Mouse (Mus musculus) heart, embryonic 14.5 days (tissue): ENCODE results near the gene E2f4. TPM values are rescaled to one million over a fixed set of nuclear protein-coding genes. Genes with fewer than 3 reads are reported as not detected.
"Not testable (repeated sequence)": the region's sequence is repeated elsewhere in the genome, so short reads cannot be mapped to it uniquely, and the experiment has no call there.

Source experiments
- ATAC-seq: fragments of 200-750 bp; cut with Nextera tagmentation; 2 replicates; pipeline ENCODE4 v1.8.0; 2017; ENCODE audit warnings: low read depth, moderate TSS enrichment; ENCODE audit not compliant: insufficient number of reproducible peaks, insufficient read depth, low FRiP score
- H3K27ac ChIP-seq, 2 experiments: fragments of 200-500 bp in 1 of 2; fragments of 300-500 bp in 1 of 2; sonication (generic) in 1 of 2; replicated peaks in 1 of 2; 2 replicates each; pipeline ENCODE4 v1.5.1; 2012 to 2014; ENCODE audit warnings: low read depth in 2 of 2, low read length in 2 of 2, control low read depth in 1 of 2, mild to moderate bottlenecking in 1 of 2, mixed read lengths in 1 of 2; ENCODE audit not compliant: control insufficient read depth in 1 of 2, insufficient read depth in 1 of 2
- H3K27me3 ChIP-seq: fragments of 300-500 bp; sonication (generic); 2 replicates; pipeline ENCODE4 v1.6.1; 2014; ENCODE audit warnings: mild to moderate bottlenecking, low read length, control low read depth; ENCODE audit not compliant: control insufficient read depth, insufficient read depth
- H3K36me3 ChIP-seq: fragments of 300-500 bp; sonication (generic); 2 replicates; pipeline ENCODE4 v1.6.1; 2014; ENCODE audit warnings: mild to moderate bottlenecking, control low read depth, low read length, mixed read lengths; ENCODE audit not compliant: control insufficient read depth, insufficient read depth
- H3K4me1 ChIP-seq, 2 experiments: fragments of 200-500 bp in 1 of 2; fragments of 300-500 bp in 1 of 2; sonication (generic) in 1 of 2; 2 replicates each; pipeline ENCODE4 v1.6.1; 2012 to 2014; ENCODE audit warnings: low read length in 2 of 2, control low read depth in 1 of 2, mixed read lengths in 1 of 2; ENCODE audit not compliant: control insufficient read depth in 2 of 2, insufficient read depth in 2 of 2
- H3K4me2 ChIP-seq: fragments of 300-500 bp; sonication (generic); 2 replicates; pipeline ENCODE4 v1.6.1; 2014; ENCODE audit warnings: mild to moderate bottlenecking, low read length
- H3K4me3 ChIP-seq, 2 experiments: fragments of 200-500 bp in 1 of 2; fragments of 300-500 bp in 1 of 2; sonication (generic) in 1 of 2; 2 replicates each; pipeline ENCODE4 v1.5.1; 2012 to 2014; ENCODE audit warnings: low read length in 2 of 2, mild to moderate bottlenecking in 2 of 2, control low read depth in 1 of 2, low read depth in 1 of 2, moderate library complexity in 1 of 2; ENCODE audit not compliant: control insufficient read depth in 1 of 2, insufficient read depth in 1 of 2
- H3K9ac ChIP-seq: fragments of 300-500 bp; sonication (generic); 2 replicates; pipeline ENCODE4 v1.6.1; 2014; ENCODE audit warnings: mild to moderate bottlenecking, low read length
- H3K9me3 ChIP-seq: fragments of 300-500 bp; sonication (generic); 2 replicates; pipeline ENCODE4 v1.6.1; 2016; ENCODE audit warnings: low read length, control low read depth; ENCODE audit not compliant: control insufficient read depth
- WGBS: fragments of 180-500 bp; shearing (Covaris S2); extraction: QIAGEN DNeasy Blood & Tissue Kit; methylation state at CpG from one replicate; pipeline ENCODE4 v1.1.7; 2014; 5-methylcytosine and 5-hydroxymethylcytosine counted together
- polyA plus RNA-seq: library from polyadenylated mRNA; unstranded; fragments of >200 nt; fragmentation: Nextera tagmentation; extraction: Ambion mirVana; gene quantifications from 2 replicates; pipeline ENCODE4 v1.2.1, GENCODE M21; 2014

Gene E2f4
- polyA plus RNA-seq, 1 experiment from 2014 or later = 51.3 TPM

GRCm38 (mm10) chr8:105289805-105290460 lies 7.5 kb upstream of the E2f4 start, which contains the start of gene 4931428F04Rik:
Gene 4931428F04Rik (minus strand): TSS chr8:105289864.
- Histone ChIP-seq H3K36me3 (0 out of 2 replicates have a peak, but pooled peaks cover under 1% of the 10 kb centered on the region), H3K4me1 (peaks cover 6 to 8% of the 10 kb centered on the region in 2 experiments), H3K27me3 (peaks cover 8% of the 10 kb centered on the region), H3K4me2 (peak within 1 kb of the TSS; percentile 84), H3K4me3 (peak within 1 kb of the TSS; percentile 53 to 61), H3K9me3 (no peaks in the 10 kb centered on the region), H3K27ac (peak within 1 kb of the TSS; percentile 45 to 67; a peak in 2 of 4 replicates), H3K9ac (peak within 1 kb of the TSS; percentile 66)
- ATAC-seq = peak; percentile 5
- 4% methylated on average over 43 of the region's 43 CpGs for WGBS

GRCm38 (mm10) chr8:105290554-105291314 lies 6.7 kb upstream of the E2f4 start:
- peaks cover 8% of the 10 kb centered on the region for H3K27me3 ChIP-seq
- no peak overlapping the region for H3K27ac ChIP-seq
- H3K4me2 ChIP-seq = peak overlapping the region; percentile 84
- ATAC-seq = no peak
- no peaks in the 10 kb centered on the region for H3K36me3 ChIP-seq
- H3K4me1 ChIP-seq = peaks cover 6 to 8% of the 10 kb centered on the region in 2 experiments
- H3K9me3 ChIP-seq = no peaks in the 10 kb centered on the region
- H3K9ac ChIP-seq = no peak overlapping the region
- WGBS = 8% methylated on average over 31 of the region's 31 CpGs
- peak overlapping the region in 1 of 2 experiments; percentile 53; a peak in 1 of 4 replicates for H3K4me3 ChIP-seq

GRCm38 (mm10) chr8:105291364-105291763 lies 6.1 kb upstream of the E2f4 start:
- not testable (repeated sequence) for H3K9ac ChIP-seq, H3K4me1 ChIP-seq, H3K4me3 ChIP-seq, H3K27ac ChIP-seq, H3K9me3 ChIP-seq, ATAC-seq, H3K4me2 ChIP-seq, H3K36me3 ChIP-seq, H3K27me3 ChIP-seq
- WGBS = 75% methylated on average over 8 of the region's 8 CpGs

GRCm38 (mm10) chr8:105291802-105292201 lies 5.7 kb upstream of the E2f4 start:
- H3K27me3 ChIP-seq, H3K9me3 ChIP-seq, H3K4me1 ChIP-seq, H3K4me3 ChIP-seq, H3K4me2 ChIP-seq, ATAC-seq, H3K9ac ChIP-seq, H3K36me3 ChIP-seq, H3K27ac ChIP-seq: not testable (repeated sequence)
- 57% methylated on average over 3 of the region's 3 CpGs for WGBS

GRCm38 (mm10) chr8:105292471-105292870 lies 5.0 kb upstream of the E2f4 start:
- Histone ChIP-seq H3K9ac (no peak overlapping the region), H3K4me1 (peaks cover 6 to 14% of the 10 kb centered on the region in 2 experiments), H3K9me3 (no peaks in the 10 kb centered on the region), H3K27me3 (peaks cover 8% of the 10 kb centered on the region), H3K36me3 (no peaks in the 10 kb centered on the region), H3K4me2 (no peak overlapping the region), H3K27ac (no peak overlapping the region), H3K4me3 (no peak overlapping the region)
- 73% methylated on average over 7 of the region's 7 CpGs for WGBS
- ATAC-seq = no peak

GRCm38 (mm10) chr8:105293405-105293804 lies 4.1 kb upstream of the E2f4 start:
- no peak overlapping the region for H3K4me2 ChIP-seq
- H3K9me3 ChIP-seq = no peaks in the 10 kb centered on the region
- no peak overlapping the region for H3K9ac ChIP-seq
- H3K4me1 ChIP-seq = peaks cover 10 to 18% of the 10 kb centered on the region in 2 experiments
- H3K4me3 ChIP-seq = no peak overlapping the region
- 56% methylated on average over 19 of the region's 19 CpGs for WGBS
- no peak overlapping the region for H3K27ac ChIP-seq
- no peaks in the 10 kb centered on the region for H3K36me3 ChIP-seq
- ATAC-seq = no peak
- H3K27me3 ChIP-seq = peaks cover 8% of the 10 kb centered on the region

- peaks cover 7% of the 10 kb centered on the region for H3K27me3 ChIP-seq
- H3K9ac ChIP-seq = no peak overlapping the region; the same call in 1 of the 2 replicates
- H3K27ac ChIP-seq = no peak overlapping the region
- peaks cover 10 to 22% of the 10 kb centered on the region in 2 experiments for H3K4me1 ChIP-seq
- peak overlapping the region; percentile 33 to 34; a peak in 3 of 4 replicates for H3K4me3 ChIP-seq
- no peaks in the 10 kb centered on the region for H3K9me3 ChIP-seq
- H3K36me3 ChIP-seq = peaks cover 11% of the 10 kb centered on the region
- peak overlapping the region; percentile 50 for H3K4me2 ChIP-seq
- no peak for ATAC-seq
- WGBS = 59% methylated on average over 9 of the region's 9 CpGs
Measured at GRCm38 (mm10) chr8:105294776-105295175, 2.7 kb upstream of the E2f4 start.
